Mouse (Mus musculus) lung, postnatal 0 days (tissue): ENCODE measurements around the gene Tmem120a. TPM values are rescaled to one million over a fixed set of nuclear protein-coding genes. Genes with fewer than 3 reads are reported as not detected.

Experiments used
- ATAC-seq: fragments of 200-750 bp; cut with Nextera tagmentation; 2 replicates; pipeline ENCODE4 v1.8.0; 2017; ENCODE audit warnings: moderate library complexity
- DNase-seq: peaks from one replicate; pipeline ENCODE4 v3.0.0-alpha.2; 2016; ENCODE audit warnings: low spot score
- H3K27ac ChIP-seq: fragments of 300-500 bp; sonication (generic); 2 replicates; pipeline ENCODE4 v1.5.1; 2014; ENCODE audit warnings: antibody characterized with exemption, mild to moderate bottlenecking, low read length, mixed read lengths
- H3K27me3 ChIP-seq: fragments of 300-500 bp; sonication (generic); replicated peaks from 2 replicates; pipeline ENCODE4 v1.6.1; 2014; ENCODE audit warnings: low read length, mixed read lengths; ENCODE audit not compliant: insufficient read depth
- H3K36me3 ChIP-seq: fragments of 300-500 bp; sonication (generic); 2 replicates; pipeline ENCODE4 v1.6.1; 2014; ENCODE audit warnings: low read length, mixed read lengths; ENCODE audit not compliant: insufficient read depth
- H3K4me1 ChIP-seq: fragments of 300-500 bp; sonication (generic); 2 replicates; pipeline ENCODE4 v1.6.1; 2014; ENCODE audit warnings: antibody characterized with exemption, low read depth, low read length, mixed read lengths; ENCODE audit not compliant: insufficient read depth
- H3K4me2 ChIP-seq: fragments of 300-500 bp; sonication (generic); replicated peaks from 2 replicates; pipeline ENCODE4 v1.6.1; 2014; ENCODE audit warnings: low read depth, mild to moderate bottlenecking, low read length, moderate library complexity, mixed read lengths
- H3K4me3 ChIP-seq: fragments of 300-500 bp; sonication (generic); 2 replicates; pipeline ENCODE4 v1.5.1; 2014; ENCODE audit warnings: low read depth, low read length
- H3K9ac ChIP-seq: fragments of 300-500 bp; sonication (generic); replicated peaks from 2 replicates; pipeline ENCODE4 v1.6.1; 2014; ENCODE audit warnings: low read depth, mild to moderate bottlenecking
- H3K9me3 ChIP-seq: fragments of 300-500 bp; sonication (generic); 2 replicates; pipeline ENCODE4 v1.6.1; 2016; ENCODE audit warnings: low read length, mixed read lengths
- CTCF ChIP-seq: IDR thresholded peaks from 2 replicates; pipeline ENCODE4 v1.5.1; 2016; ENCODE audit warnings: antibody characterized with exemption, mild to moderate bottlenecking
- EP300 ChIP-seq: IDR thresholded peaks from 2 replicates; pipeline ENCODE4 v1.6.1; 2016; ENCODE audit warnings: antibody characterized with exemption, mild to moderate bottlenecking, control low read depth
- WGBS: fragments of 180-500 bp; shearing (Covaris S2); extraction: QIAGEN DNeasy Blood & Tissue Kit; methylation state at CpG from one replicate; pipeline ENCODE4 v1.1.7; 2014; 5-methylcytosine and 5-hydroxymethylcytosine counted together
- polyA plus RNA-seq: library from polyadenylated mRNA; unstranded; fragments of >200 nt; fragmentation: Nextera tagmentation; extraction: Ambion mirVana; gene quantifications from 2 replicates; pipeline ENCODE4 v1.2.1, GENCODE M21; 2015

The Tmem120a gene
- 44.0 and 45.2 TPM in 2 replicates for polyA plus RNA-seq

DNA sequence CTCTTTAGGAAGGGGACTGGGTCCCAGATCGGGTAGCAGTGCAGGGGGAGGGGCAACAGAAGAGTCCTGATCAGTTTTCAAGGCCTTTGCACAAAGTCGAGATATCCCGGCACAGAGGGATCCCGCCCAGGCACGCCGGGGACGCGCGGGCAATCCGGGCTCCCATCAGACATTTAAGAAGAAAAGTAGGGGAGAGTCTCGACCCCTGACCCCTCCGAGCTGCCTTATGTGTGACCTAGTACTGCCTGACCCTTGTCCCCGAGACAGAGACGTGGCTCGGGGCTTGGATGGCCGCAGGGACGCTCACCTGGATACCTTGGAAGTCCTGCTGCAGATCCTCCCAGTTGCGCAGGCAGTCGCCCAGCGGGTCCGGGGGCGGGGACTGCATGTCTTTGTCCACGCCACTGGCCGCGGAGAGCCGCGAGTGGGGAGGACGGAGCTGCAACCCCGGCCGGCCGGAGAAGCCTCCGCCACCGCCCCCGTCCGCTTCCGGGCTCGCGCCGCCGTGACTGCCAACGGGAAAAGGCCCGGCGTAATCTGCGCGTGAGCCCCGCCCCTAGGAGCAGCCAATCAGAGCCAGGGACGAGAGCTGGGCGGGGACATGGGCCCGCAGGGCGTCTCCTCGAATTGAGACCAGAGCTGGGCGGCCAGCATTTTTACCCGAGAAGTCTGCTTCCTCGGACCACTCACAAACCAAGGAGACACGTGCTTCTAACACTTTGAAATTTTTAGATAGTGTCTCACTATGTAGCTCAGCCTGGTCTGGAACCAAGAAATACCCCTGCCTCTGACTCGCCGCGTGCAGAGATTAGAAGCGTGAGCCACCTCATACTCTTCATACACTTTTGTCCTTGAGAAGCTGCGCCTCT is at the start of gene Tmem120a:
TSS of gene Tmem120a (minus strand) at position 708 of the 869 bp plus-strand sequence.
- WGBS: under 1% methylated on average over 52 of the region's 60 CpGs
- peak within 1 kb of the TSS; percentile 92 for H3K4me2 ChIP-seq
- peak within 1 kb of the TSS; percentile 82 for H3K4me3 ChIP-seq
- H3K36me3 ChIP-seq: peaks cover 6% of the 10 kb centered on the region; the same call in 1 of the 2 replicates
- H3K9ac ChIP-seq: peak within 1 kb of the TSS; percentile 66
- H3K27ac ChIP-seq: peak within 1 kb of the TSS; percentile 71
- H3K27me3 ChIP-seq: no peaks in the 10 kb centered on the region
- DNase-seq (peak; percentile 98), ATAC-seq (peak; percentile 98)
- peak; percentile 44; the same call in 1 of the 2 replicates for TF ChIP-seq EP300
- TF ChIP-seq CTCF: no peak; the same call in 1 of the 2 replicates
- H3K9me3 ChIP-seq: no peaks in the 10 kb centered on the region
- peaks cover 4% of the 10 kb centered on the region; the same call in 1 of the 2 replicates for H3K4me1 ChIP-seq

DNA sequence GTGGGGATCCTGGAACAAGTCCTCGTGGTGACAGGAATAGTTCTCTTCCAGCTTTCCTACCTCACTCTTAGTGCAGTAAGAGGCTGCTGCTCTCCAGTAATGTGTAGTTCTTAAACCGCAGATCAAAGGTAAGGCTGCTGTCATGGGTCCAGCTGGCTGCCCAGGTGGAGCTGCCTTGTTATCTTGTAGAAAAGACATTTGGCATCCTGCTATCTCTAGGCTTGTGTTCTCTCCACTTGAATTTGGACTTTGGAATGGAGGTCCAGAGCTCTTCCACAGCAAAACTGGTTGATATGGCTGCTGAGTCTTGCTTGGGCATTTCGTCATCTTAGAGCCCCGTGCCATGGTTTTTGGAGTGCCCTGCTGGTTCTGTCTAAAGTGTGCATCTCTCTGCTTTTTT is 38.7 kb upstream of the Tmem120a start:
- no peak for DNase-seq
- Histone ChIP-seq H3K36me3 (peaks cover 25% of the 10 kb centered on the region), H3K4me2 (no peak overlapping the region), H3K27me3 (no peaks in the 10 kb centered on the region), H3K9ac (no peak overlapping the region), H3K27ac (no peak overlapping the region), H3K4me3 (no peak overlapping the region), H3K9me3 (no peaks in the 10 kb centered on the region), H3K4me1 (no peaks in the 10 kb centered on the region)
- TF ChIP-seq EP300: no peak
- TF ChIP-seq CTCF: no peak
- ATAC-seq: no peak
- 85% methylated on average over 4 of the region's 4 CpGs for WGBS

DNA sequence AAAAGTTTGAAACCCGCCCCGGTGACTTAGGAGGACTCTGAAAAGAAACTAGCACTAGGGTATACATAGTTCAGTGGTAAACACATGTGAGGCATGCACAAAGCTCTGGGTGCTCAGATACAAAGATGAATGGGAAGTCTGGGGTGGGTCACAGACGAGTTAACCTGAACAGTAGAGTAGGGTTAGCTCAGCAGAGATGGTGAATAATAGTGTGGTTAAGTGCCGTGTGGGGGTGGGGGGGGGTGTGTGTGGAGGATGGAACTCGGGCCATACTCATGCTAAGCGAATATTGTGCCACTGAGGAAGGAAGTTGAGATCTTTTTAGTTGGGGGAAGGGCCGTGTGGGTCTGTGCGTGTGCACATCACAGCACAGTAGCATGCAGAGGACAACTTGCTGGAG is 36.1 kb upstream of the Tmem120a start:
- Histone ChIP-seq H3K36me3 (peaks cover 4% of the 10 kb centered on the region; the same call in 1 of the 2 replicates), H3K4me2 (no peak overlapping the region), H3K27ac (no peak overlapping the region), H3K9me3 (no peaks in the 10 kb centered on the region), H3K9ac (no peak overlapping the region), H3K27me3 (no peaks in the 10 kb centered on the region), H3K4me1 (0 out of 2 replicates have a peak, but pooled peaks cover 3% of the 10 kb centered on the region), H3K4me3 (no peak overlapping the region)
- DNase-seq (no peak), ATAC-seq (no peak)
- TF ChIP-seq CTCF (no peak), EP300 (no peak)
- WGBS: 58% methylated on average over 8 of the region's 8 CpGs

DNA sequence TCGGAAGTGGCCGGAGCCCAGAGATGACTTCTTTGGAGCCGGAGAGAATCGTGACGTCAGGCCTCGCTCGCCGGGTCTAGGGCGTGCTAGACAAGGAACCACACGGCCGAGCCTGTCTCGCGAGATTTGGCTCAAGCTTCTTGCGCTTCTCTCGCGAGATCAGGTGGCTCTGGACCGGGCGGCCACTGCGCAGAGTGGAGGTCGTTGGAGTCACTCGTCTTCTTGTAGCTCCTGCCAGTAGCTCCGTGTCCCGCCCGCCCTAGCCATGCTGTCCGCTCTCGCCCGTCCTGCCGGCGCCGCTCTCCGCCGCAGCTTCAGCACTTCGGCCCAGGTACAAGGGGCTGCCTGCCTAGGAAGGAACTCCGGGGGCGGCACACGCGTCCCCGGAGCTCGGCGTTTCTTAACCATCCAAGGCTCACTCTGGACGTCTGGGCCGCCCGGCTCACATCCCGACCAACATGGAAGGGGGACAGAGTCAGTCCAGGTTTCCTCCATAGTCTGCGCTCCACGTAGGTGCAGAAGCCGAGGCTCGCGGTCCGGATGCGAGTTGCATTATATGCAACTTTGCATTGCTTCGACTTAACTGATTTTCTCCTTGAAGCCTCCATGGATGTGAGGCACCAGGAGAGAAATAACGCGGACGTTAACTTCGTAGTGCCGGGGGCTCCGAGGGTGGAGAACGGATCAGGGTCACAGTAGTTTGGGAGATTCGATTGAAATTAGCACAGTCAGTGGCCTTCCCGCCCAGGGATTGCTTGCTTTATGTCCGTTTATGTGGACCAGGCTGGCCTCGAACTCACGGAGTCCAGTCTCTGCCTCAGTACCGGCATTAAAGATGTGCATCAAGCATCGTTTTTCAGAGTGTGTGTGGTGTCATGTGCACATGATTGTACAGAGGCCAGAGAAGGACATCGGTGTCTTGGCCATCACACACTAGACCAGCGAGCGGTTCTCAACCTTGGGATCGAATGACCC is 34.5 kb upstream of the Tmem120a start, which contains the start of gene Mdh2:
TSS of gene Mdh2 (plus strand) at position 10 of the 975 bp plus-strand sequence.
- under 1% methylated on average over 70 of the region's 70 CpGs for WGBS

DNA sequence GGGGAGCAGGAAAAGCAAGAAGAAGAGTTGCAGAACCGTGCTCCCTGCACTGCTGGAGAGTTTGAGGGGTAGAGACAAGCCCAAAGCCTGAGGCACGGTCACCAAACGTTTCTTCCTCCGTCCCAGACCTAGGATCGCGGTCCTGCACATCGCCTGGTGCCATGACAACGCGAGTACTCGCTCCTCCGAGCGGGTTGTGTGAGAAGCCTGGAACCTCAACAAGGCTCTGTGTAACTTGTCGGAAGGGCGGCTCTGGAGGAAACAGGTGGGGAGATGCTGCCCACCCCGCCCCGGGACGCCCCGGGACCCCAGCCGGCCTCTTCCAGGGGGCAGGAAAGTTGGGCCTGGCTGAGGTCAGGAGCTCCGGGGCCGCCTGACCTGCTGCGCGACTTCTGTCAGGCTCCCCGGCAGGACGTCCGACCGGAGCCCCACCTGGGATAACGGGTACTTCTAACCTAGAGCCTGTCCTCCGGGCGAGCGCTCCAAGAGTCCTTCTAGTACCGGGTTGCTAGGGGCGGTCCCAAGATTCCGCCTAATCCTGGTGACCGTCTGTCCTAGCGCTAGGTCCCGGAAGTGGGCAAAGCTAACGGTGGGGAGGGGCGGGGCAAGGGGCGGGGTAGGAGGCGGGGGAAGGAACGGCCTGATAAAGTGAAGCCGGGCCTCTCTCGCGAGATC is 33.7 kb upstream of the Tmem120a start, which contains the start of gene Styxl1:
TSS of gene Styxl1 (minus strand) at position 590 of the 675 bp plus-strand sequence.
- Histone ChIP-seq H3K4me2 (peak within 1 kb of the TSS; percentile 91), H3K27ac (peak within 1 kb of the TSS; percentile 90), H3K4me1 (0 out of 2 replicates have a peak, but pooled peaks cover 3% of the 10 kb centered on the region), H3K9me3 (no peaks in the 10 kb centered on the region), H3K36me3 (peaks cover 4% of the 10 kb centered on the region; the same call in 1 of the 2 replicates), H3K4me3 (peak within 1 kb of the TSS; percentile 53), H3K9ac (peak within 1 kb of the TSS; percentile 77), H3K27me3 (no peaks in the 10 kb centered on the region)
- WGBS: 2% methylated on average over 42 of the region's 45 CpGs
- ATAC-seq (peak; percentile 13), DNase-seq (peak; percentile 54)
- TF ChIP-seq CTCF (no peak), EP300 (no peak)

More for the DNA sequence above, 34.5 kb upstream of the Tmem120a start, which contains the start of gene Mdh2:
- no peaks in the 10 kb centered on the region for H3K27me3 ChIP-seq
- H3K36me3 ChIP-seq: peaks cover 4% of the 10 kb centered on the region; the same call in 1 of the 2 replicates
- DNase-seq (peak; percentile 100), ATAC-seq (peak; percentile 97)
- TF ChIP-seq CTCF (no peak), EP300 (peak; percentile 93)
- peak within 1 kb of the TSS; percentile 90 for H3K27ac ChIP-seq
- H3K4me2 ChIP-seq: peak within 1 kb of the TSS; percentile 91
- H3K4me3 ChIP-seq: peak within 1 kb of the TSS; percentile 53
- H3K9me3 ChIP-seq: no peaks in the 10 kb centered on the region
- H3K4me1 ChIP-seq: 0 out of 2 replicates have a peak, but pooled peaks cover 3% of the 10 kb centered on the region
- peak within 1 kb of the TSS; percentile 77 for H3K9ac ChIP-seq
